In genomic region chr2:34964230-34964629, GRCm38 (mm10) we compare ENCODE assay signal across 22 mouse cellular contexts. TPM values are rescaled to one million over a fixed set of nuclear protein-coding genes. Genes with fewer than 3 reads are reported as not detected.
A peak's percentile ranks its signal among the peaks of the same experiment; 100 is the strongest.
DNase-seq lines count a peak whose midpoint lies in the region; ATAC-seq and TF ChIP-seq lines count a peak whose summit lies in the region.
"Had no signal": no experiment of that assay in that cellular context is flagged by ENCODE, and none has a peak within 500 bp of the region (broad histone marks: within the 10 kb centered on the region; RNA-seq: fewer than 3 reads in every experiment).

No protein-coding gene starts in this region.

- in situ Hi-C loops in ES-E14 (cut with MboI; ENCODE audit: low sequenced_read_pairs in 2 of 2, unreplicated experiment in 2 of 2) = no loop called here

- TF ChIP-seq POLR2A in heart, adult 2 months (IDR thresholded peaks at IDR 0.05; ENCODE audit: insufficient read depth, low read depth, low read length) = no peak
- no peak for TF ChIP-seq POLR2A in spleen, adult 2 months (IDR thresholded peaks at IDR 0.05; ENCODE audit: low read depth, low read length)

- intact Hi-C loops in heart, adult 2 months (cut with DNase I) = no loop called here

- no peak overlapping the region for H3K4me3 ChIP-seq in heart, postnatal 0 days (ENCODE audit: low read depth, low read length)
- no peak overlapping the region for H3K4me3 ChIP-seq in heart, adult 2 months
- H3K4me3 ChIP-seq in spleen, adult 2 months (ENCODE audit: extremely low read depth, insufficient read depth, insufficient read length) = no peak overlapping the region
- no peak overlapping the region for H3K4me3 ChIP-seq in ES-E14 (ENCODE audit: insufficient read depth in 1 of 2, low read depth in 1 of 2, low read length in 2 of 2, poor library complexity in 1 of 2, severe bottlenecking in 1 of 2)
- H3K4me3 ChIP-seq: embryonic facial prominence, embryonic 13.5 days; forebrain, embryonic 13.5 days; heart, embryonic 13.5 days; limb, embryonic 13.5 days; liver, embryonic 13.5 days; neural tube, embryonic 15.5 days had no signal

- no peak overlapping the region for H3K9ac ChIP-seq in heart, postnatal 0 days (replicated peaks; ENCODE audit: low read depth, low read length)
- H3K9ac ChIP-seq in heart, adult 2 months (ENCODE audit: low read depth, low read length) = no peak overlapping the region
- peak overlapping the region; percentile 17; the same call in 1 of the 2 replicates for H3K9ac ChIP-seq in ES-E14 (ENCODE audit: insufficient read depth, low read depth, low read length, poor library complexity, severe bottlenecking)
- H3K9ac ChIP-seq: embryonic facial prominence, embryonic 13.5 days; forebrain, embryonic 13.5 days; heart, embryonic 13.5 days; hindbrain, embryonic 14.5 days; limb, embryonic 13.5 days; liver, embryonic 13.5 days; lung, embryonic 14.5 days; neural tube, embryonic 15.5 days had no signal

- H3K4me2 ChIP-seq in heart, postnatal 0 days (ENCODE audit: low read depth, low read length) = no peak overlapping the region
- H3K4me2 ChIP-seq: embryonic facial prominence, embryonic 13.5 days; forebrain, embryonic 13.5 days; heart, embryonic 13.5 days; hindbrain, embryonic 14.5 days; limb, embryonic 13.5 days; liver, embryonic 13.5 days; lung, embryonic 14.5 days; neural tube, embryonic 15.5 days had no signal

- no peaks in the 10 kb centered on the region for H3K79me2 ChIP-seq in heart, adult 2 months (replicated peaks; ENCODE audit: control insufficient read depth, insufficient read depth, low read length)

- no peak for ATAC-seq in heart, postnatal 0 days (ENCODE audit: insufficient read depth, low read depth)
- ATAC-seq: forebrain, embryonic 13.5 days; midbrain, embryonic 16.5 days had no signal

- H3K27me3 ChIP-seq in heart, postnatal 0 days (ENCODE audit: control insufficient read depth, insufficient read depth, low read length) = no peaks in the 10 kb centered on the region
- no peaks in the 10 kb centered on the region; the same call in 1 of the 2 replicates for H3K27me3 ChIP-seq in heart, adult 2 months (ENCODE audit: control insufficient read depth, insufficient read depth, low read length)
- no peaks in the 10 kb centered on the region for H3K27me3 ChIP-seq in spleen, adult 2 months (ENCODE audit: control insufficient read depth, insufficient read depth, low read length)

- TF ChIP-seq EP300 in heart, postnatal 0 days (IDR thresholded peaks at IDR 0.05; ENCODE audit: low read depth) = no peak
- TF ChIP-seq EP300 in heart, adult 2 months (IDR thresholded peaks at IDR 0.05; ENCODE audit: insufficient read depth, low read depth, low read length) = no peak

- DNase-seq in heart, postnatal 0 days (ENCODE audit: low spot score) = no peak
- no peak for DNase-seq in heart, adult 2 months
- no peak for DNase-seq in spleen, adult 2 months (ENCODE audit: low read depth in 1 of 2, low spot score in 2 of 2)
- no peak for DNase-seq in spleen, postnatal 14 days (ENCODE audit: low spot score in 2 of 2)
- no peak for DNase-seq in ES-E14 (ENCODE audit: low read depth, low spot score)
- DNase-seq in ovary, postnatal 36 days (ENCODE audit: low spot score) = no peak
- DNase-seq in right cerebral cortex, postnatal 25 days = no peak
- DNase-seq: adrenal gland, postnatal 10 days; cerebellum, adult 8-10 months; cerebellum, postnatal 36 days; embryo, embryonic 11 days; gastrocnemius, postnatal 36 days; heart, postnatal 4 days; liver, embryonic 13.5 days; lung, embryonic 14.5 days had no signal

- peak overlapping the region; percentile 44; the same call in 1 of the 2 replicates for H3K27ac ChIP-seq in heart, postnatal 0 days (ENCODE audit: low read depth)
- no peak overlapping the region for H3K27ac ChIP-seq in heart, adult 2 months
- peak overlapping the region; percentile 99 for H3K27ac ChIP-seq in spleen, adult 2 months (ENCODE audit: insufficient read depth, low read length)
- no peak overlapping the region for H3K27ac ChIP-seq in ES-E14 (ENCODE audit: insufficient read depth, low read depth, low read length, poor library complexity, severe bottlenecking)
- H3K27ac ChIP-seq: embryonic facial prominence, embryonic 13.5 days; forebrain, embryonic 13.5 days; heart, embryonic 13.5 days; hindbrain, embryonic 14.5 days; limb, embryonic 13.5 days; liver, embryonic 13.5 days; neural tube, embryonic 15.5 days had no signal

- WGBS in heart, postnatal 0 days = 91% methylated on average over 6 of the region's 6 CpGs
- 94% methylated on average over 6 of the region's 6 CpGs for WGBS in heart, adult 2 months
- WGBS in spleen, adult 2 months = 76% methylated on average over 6 of the region's 6 CpGs

- no peak for TF ChIP-seq CTCF in heart, postnatal 0 days (IDR thresholded peaks at IDR 0.05; ENCODE audit: low read depth)
- TF ChIP-seq CTCF in heart, adult 2 months (IDR thresholded peaks at IDR 0.05) = no peak
- TF ChIP-seq CTCF in spleen, adult 2 months (IDR thresholded peaks at IDR 0.05; ENCODE audit: extremely low read depth, insufficient read depth, insufficient read length, insufficient replicate concordance) = no peak

- H3K9me3 ChIP-seq in heart, postnatal 0 days (replicated peaks; ENCODE audit: control insufficient read depth, low read length) = no peaks in the 10 kb centered on the region
- H3K9me3 ChIP-seq in ES-E14 (ENCODE audit: control insufficient read depth, insufficient read depth, low read depth, low read length) = no peaks in the 10 kb centered on the region
- H3K9me3 ChIP-seq: embryonic facial prominence, embryonic 13.5 days; forebrain, embryonic 13.5 days; heart, embryonic 13.5 days; limb, embryonic 13.5 days; liver, embryonic 13.5 days; neural tube, embryonic 15.5 days had no signal

- H3K36me3 ChIP-seq in heart, postnatal 0 days (replicated peaks; ENCODE audit: control insufficient read depth, insufficient read depth, low read length) = no peaks in the 10 kb centered on the region
- H3K36me3 ChIP-seq in heart, adult 2 months (ENCODE audit: control insufficient read depth, insufficient read depth, low read length) = no peaks in the 10 kb centered on the region
- no peaks in the 10 kb centered on the region for H3K36me3 ChIP-seq in spleen, adult 2 months (ENCODE audit: control insufficient read depth, insufficient read depth, low read length)
- no peaks in the 10 kb centered on the region for H3K36me3 ChIP-seq in ES-E14 (ENCODE audit: control insufficient read depth, insufficient read depth, low read length, poor library complexity, severe bottlenecking)
- H3K36me3 ChIP-seq: embryonic facial prominence, embryonic 13.5 days; heart, embryonic 13.5 days; limb, embryonic 13.5 days; liver, embryonic 13.5 days; neural tube, embryonic 15.5 days had no signal

- H3K4me1 ChIP-seq in heart, postnatal 0 days (ENCODE audit: control insufficient read depth, insufficient read depth) = peaks cover 8% of the 10 kb centered on the region
- H3K4me1 ChIP-seq in heart, adult 2 months (ENCODE audit: control insufficient read depth, insufficient read depth, low read length) = peaks cover 16% of the 10 kb centered on the region
- H3K4me1 ChIP-seq in spleen, adult 2 months (ENCODE audit: control insufficient read depth, insufficient read depth, insufficient read length) = peaks cover 39% of the 10 kb centered on the region
- peaks cover 5 to 14% of the 10 kb centered on the region in 2 experiments; a peak in 3 of 4 replicates for H3K4me1 ChIP-seq in ES-E14 (ENCODE audit: control insufficient read depth in 2 of 2, insufficient read depth in 2 of 2, low read length in 2 of 2, poor library complexity in 1 of 2)

TF ChIP-seq in ES-E14, 5 proteins besides CTCF, POLR2A, EP300 and RAD21:
- TF ChIP-seq ZC3H11A (IDR thresholded peaks at IDR 0.05; ENCODE audit: borderline replicate concordance, low read depth, low read length) = no peak
- no peak for TF ChIP-seq MAFK (IDR thresholded peaks at IDR 0.05; ENCODE audit: insufficient read depth, low read depth, low read length)
- no peak for TF ChIP-seq HCFC1 (IDR thresholded peaks at IDR 0.05; ENCODE audit: borderline replicate concordance, insufficient read depth, low read length)
- TF ChIP-seq CHD2 (IDR thresholded peaks at IDR 0.05; ENCODE audit: low read depth, low read length) = no peak
- no peak for TF ChIP-seq ZNF384 (IDR thresholded peaks at IDR 0.05; ENCODE audit: low read depth, low read length)

RNA-seq across cellular contexts. Expression of gene Traf1, which starts 2.7 kb away (rescaled TPM):
- 0.23 and 0.73 TPM in 2 replicates for total RNA-seq in heart, postnatal 0 days (2014; rRNA removed; ENCODE audit: low replicate concordance)
- 1.1 TPM in 2 replicates for polyA plus RNA-seq in heart, postnatal 0 days (2015; fragmentation: Nextera tagmentation; extraction: Ambion mirVana)
- total RNA-seq in heart, adult 2 months (2021) = 1 to 10 TPM; 1.2 TPM
- polyA plus RNA-seq in heart, adult 2 months (2012; rRNA removed) = 2.0 and 2.5 TPM in 2 replicates
- polyA plus RNA-seq in spleen, adult 2 months (2012; rRNA removed) = 64.4 and 72.8 TPM in 2 replicates
- total RNA-seq in ES-E14 (2012; rRNA removed) = 1.2 and 1.3 TPM in 2 replicates

RNA-seq across cellular contexts. Expression of gene Phf19, which starts 50.4 kb away (rescaled TPM):
- total RNA-seq in heart, postnatal 0 days (2014; rRNA removed; ENCODE audit: low replicate concordance) = 2.4 and 5.7 TPM in 2 replicates
- polyA plus RNA-seq in heart, postnatal 0 days (2015; fragmentation: Nextera tagmentation; extraction: Ambion mirVana) = 1.0 and 1.6 TPM in 2 replicates
- 1 to 10 TPM in 1 of 2 experiments, under 1 TPM in 1; 0.76 to 1.1 TPM for total RNA-seq in heart, adult 2 months (2021)
- polyA plus RNA-seq in heart, adult 2 months (2012; rRNA removed) = 0.80 and 0.91 TPM in 2 replicates
- polyA plus RNA-seq in spleen, adult 2 months (2012; rRNA removed) = 3.7 and 4.7 TPM in 2 replicates
- 3.7 and 6.8 TPM in 2 replicates for total RNA-seq in ES-E14 (2012; rRNA removed)

Comparison
In these comparisons a context has a peak if more than half of its experiments do, and no peak if none do; other contexts are left out.
1. H3K27ac ChIP-seq: peak in heart, postnatal 0 days (single experiment) and spleen, adult 2 months (single experiment); none in heart, adult 2 months (single experiment) and ES-E14 (single experiment).